Mouse (Mus musculus) heart, embryonic 10.5 days (tissue): ENCODE results near the gene Pdcd11. TPM values are rescaled to one million over a fixed set of nuclear protein-coding genes. Genes with fewer than 3 reads are reported as not detected.
A peak's percentile ranks its signal among the peaks of the same experiment; 100 is the strongest.

ENCODE experiments used
- DNase-seq: peaks from one replicate; pipeline ENCODE4 v3.0.0-alpha.2; 2017; ENCODE audit warnings: low spot score
- H3K27ac ChIP-seq: fragments of 300-500 bp; sonication (generic); 2 replicates; pipeline ENCODE4 v1.5.1; 2016; ENCODE audit warnings: mild to moderate bottlenecking
- H3K27me3 ChIP-seq: fragments of 300-500 bp; sonication (generic); 2 replicates; pipeline ENCODE4 v1.6.1; 2016; ENCODE audit warnings: mild to moderate bottlenecking; ENCODE audit not compliant: poor library complexity, insufficient read depth, severe bottlenecking
- H3K36me3 ChIP-seq: fragments of 300-500 bp; sonication (generic); 2 replicates; pipeline ENCODE4 v1.6.1; 2016; ENCODE audit warnings: mild to moderate bottlenecking, moderate library complexity
- H3K4me1 ChIP-seq: fragments of 300-500 bp; sonication (generic); 2 replicates; pipeline ENCODE4 v1.6.1; 2016; ENCODE audit warnings: mild to moderate bottlenecking
- H3K4me3 ChIP-seq: fragments of 300-500 bp; sonication (generic); 2 replicates; pipeline ENCODE4 v1.5.1; 2016; ENCODE audit warnings: mild to moderate bottlenecking, moderate library complexity
- H3K9me3 ChIP-seq: fragments of 300-500 bp; sonication (generic); 2 replicates; pipeline ENCODE4 v1.6.1; 2016; ENCODE audit warnings: mild to moderate bottlenecking, moderate library complexity
- WGBS: fragments of 180-500 bp; shearing (Covaris S2); methylation state at CpG from one replicate; pipeline ENCODE4 v1.1.7; 2016; 5-methylcytosine and 5-hydroxymethylcytosine counted together
- polyA plus RNA-seq: library from polyadenylated mRNA; unstranded; fragments of >200 nt; fragmentation: Nextera tagmentation; extraction: Ambion mirVana; gene quantifications from 2 replicates; pipeline ENCODE4 v1.2.1, GENCODE M21; 2016

Pdcd11 gene
- 9.1 and 10.2 TPM in 2 replicates for polyA plus RNA-seq

- under 1% methylated on average over 56 of the region's 56 CpGs for WGBS
- Histone ChIP-seq H3K27ac (peak within 1 kb of the TSS; percentile 97), H3K9me3 (no peaks in the 10 kb centered on the region), H3K4me3 (peak within 1 kb of the TSS; percentile 96), H3K27me3 (no peaks in the 10 kb centered on the region), H3K4me1 (peaks cover 21% of the 10 kb centered on the region; the same call in 1 of the 2 replicates), H3K36me3 (peaks cover 52% of the 10 kb centered on the region)
- DNase-seq = peak; percentile 98
These were observed at the start of gene Pdcd11, which contains the start of gene Usmg5 for GRCm38 (mm10) chr19:47090550-47091156. TSS of gene Pdcd11 (plus strand) at chr19:47090768. TSS of gene Usmg5 (minus strand) at chr19:47090647.

- Histone ChIP-seq H3K4me1 (no peaks in the 10 kb centered on the region), H3K9me3 (no peaks in the 10 kb centered on the region), H3K36me3 (peaks cover 58% of the 10 kb centered on the region), H3K4me3 (no peak overlapping the region), H3K27me3 (no peaks in the 10 kb centered on the region), H3K27ac (no peak overlapping the region)
- 87% methylated on average over 3 of the region's 3 CpGs for WGBS
- DNase-seq = no peak
These were observed 47.0 kb upstream of the Pdcd11 start for GRCm38 (mm10) chr19:47043608-47044007.

- Histone ChIP-seq H3K27ac (no peak overlapping the region), H3K4me3 (no peak overlapping the region), H3K9me3 (no peaks in the 10 kb centered on the region), H3K36me3 (peaks cover 36% of the 10 kb centered on the region), H3K27me3 (no peaks in the 10 kb centered on the region), H3K4me1 (peaks cover 13% of the 10 kb centered on the region)
- WGBS = 84% methylated on average over 1 of the region's 1 CpGs
- DNase-seq = no peak
These were observed 44.2 kb upstream of the Pdcd11 start for GRCm38 (mm10) chr19:47046343-47046742.

GRCm38 (mm10) chr19:47047236-47047833, 43.2 kb upstream of the Pdcd11 start:
- Histone ChIP-seq H3K4me1 (peaks cover 13% of the 10 kb centered on the region), H3K27me3 (no peaks in the 10 kb centered on the region), H3K9me3 (no peaks in the 10 kb centered on the region), H3K4me3 (no peak overlapping the region), H3K36me3 (peaks cover 36% of the 10 kb centered on the region), H3K27ac (no peak overlapping the region)
- WGBS = 78% methylated on average over 13 of the region's 13 CpGs
- no peak for DNase-seq

GRCm38 (mm10) chr19:47049061-47049460, 41.5 kb upstream of the Pdcd11 start:
- Histone ChIP-seq H3K4me1 (peaks cover 13% of the 10 kb centered on the region), H3K36me3 (peaks cover 31% of the 10 kb centered on the region), H3K27me3 (no peaks in the 10 kb centered on the region), H3K9me3 (no peaks in the 10 kb centered on the region), H3K27ac (no peak overlapping the region), H3K4me3 (no peak overlapping the region)
- DNase-seq = no peak
- WGBS = 66% methylated on average over 4 of the region's 4 CpGs

GRCm38 (mm10) chr19:47049840-47050239, 40.7 kb upstream of the Pdcd11 start:
- H3K27ac ChIP-seq = no peak overlapping the region; the same call in 1 of the 2 replicates
- WGBS = 6% methylated on average over 7 of the region's 7 CpGs
- peaks cover 27% of the 10 kb centered on the region for H3K36me3 ChIP-seq
- H3K9me3 ChIP-seq = no peaks in the 10 kb centered on the region
- peaks cover 13% of the 10 kb centered on the region for H3K4me1 ChIP-seq
- no peaks in the 10 kb centered on the region for H3K27me3 ChIP-seq
- DNase-seq = peak; percentile 72
- peak overlapping the region; percentile 92 for H3K4me3 ChIP-seq

- H3K4me3 ChIP-seq = peak within 1 kb of the TSS; percentile 92
- no peaks in the 10 kb centered on the region for H3K9me3 ChIP-seq
- peaks cover 23% of the 10 kb centered on the region for H3K36me3 ChIP-seq
- DNase-seq = peak; percentile 93
- H3K4me1 ChIP-seq = peaks cover 13% of the 10 kb centered on the region
- H3K27me3 ChIP-seq = no peaks in the 10 kb centered on the region
- H3K27ac ChIP-seq = peak within 1 kb of the TSS; percentile 96
- under 1% methylated on average over 75 of the region's 75 CpGs for WGBS
These were observed 40.1 kb upstream of the Pdcd11 start, which contains the start of gene Pcgf6 for GRCm38 (mm10) chr19:47050271-47051032. TSS of gene Pcgf6 (minus strand) at chr19:47050906.

GRCm38 (mm10) chr19:47052927-47053326, 37.6 kb upstream of the Pdcd11 start:
- H3K27me3 ChIP-seq = no peaks in the 10 kb centered on the region
- no peak for DNase-seq
- H3K9me3 ChIP-seq = no peaks in the 10 kb centered on the region
- peaks cover 13% of the 10 kb centered on the region for H3K4me1 ChIP-seq
- H3K27ac ChIP-seq = no peak overlapping the region
- H3K4me3 ChIP-seq = no peak overlapping the region
- WGBS = 79% methylated on average over 4 of the region's 4 CpGs
- H3K36me3 ChIP-seq = no peaks in the 10 kb centered on the region

GRCm38 (mm10) chr19:47053471-47053870, 37.1 kb upstream of the Pdcd11 start:
- Histone ChIP-seq H3K36me3 (no peaks in the 10 kb centered on the region), H3K27me3 (no peaks in the 10 kb centered on the region), H3K4me1 (peaks cover 13% of the 10 kb centered on the region), H3K4me3 (no peak overlapping the region), H3K9me3 (no peaks in the 10 kb centered on the region), H3K27ac (no peak overlapping the region)
- no peak for DNase-seq
- 77% methylated on average over 4 of the region's 4 CpGs for WGBS

- H3K4me1 ChIP-seq = no peaks in the 10 kb centered on the region
- H3K27ac ChIP-seq = no peak overlapping the region
- no peaks in the 10 kb centered on the region for H3K36me3 ChIP-seq
- H3K9me3 ChIP-seq = no peaks in the 10 kb centered on the region
- 75% methylated on average over 1 of the region's 1 CpGs for WGBS
- H3K27me3 ChIP-seq = no peaks in the 10 kb centered on the region
- no peak for DNase-seq
- no peak overlapping the region for H3K4me3 ChIP-seq
These were observed 32.9 kb upstream of the Pdcd11 start for GRCm38 (mm10) chr19:47057684-47058083.

- Histone ChIP-seq H3K27ac (no peak overlapping the region), H3K9me3 (no peaks in the 10 kb centered on the region), H3K4me1 (peaks cover 11% of the 10 kb centered on the region; the same call in 1 of the 2 replicates), H3K27me3 (no peaks in the 10 kb centered on the region; the same call in 1 of the 2 replicates), H3K4me3 (no peak overlapping the region), H3K36me3 (peaks cover 2% of the 10 kb centered on the region; the same call in 1 of the 2 replicates)
- 83% methylated on average over 3 of the region's 3 CpGs for WGBS
- DNase-seq = no peak
These were observed 24.7 kb upstream of the Pdcd11 start for GRCm38 (mm10) chr19:47065860-47066259.

- DNase-seq = peak; percentile 99
- 13% methylated on average over 43 of the region's 49 CpGs for WGBS
- H3K36me3 ChIP-seq = peaks cover 16% of the 10 kb centered on the region
These were observed 23.3 kb upstream of the Pdcd11 start, which contains the start of gene Taf5 for GRCm38 (mm10) chr19:47067096-47067882. TSS of gene Taf5 (plus strand) at chr19:47067746.

More at GRCm38 (mm10) chr19:47067096-47067882, 23.3 kb upstream of the Pdcd11 start, which contains the start of gene Taf5:
- H3K4me3 ChIP-seq = peak within 1 kb of the TSS; percentile 100
- H3K4me1 ChIP-seq = peaks cover 11% of the 10 kb centered on the region; the same call in 1 of the 2 replicates
- no peaks in the 10 kb centered on the region; the same call in 1 of the 2 replicates for H3K27me3 ChIP-seq
- H3K9me3 ChIP-seq = no peaks in the 10 kb centered on the region
- H3K27ac ChIP-seq = peak within 1 kb of the TSS; percentile 96
